Mouse (Mus musculus): ENCODE measurements at regions not wholly inside any gene's neighbourhood (a gene's known extent, or its start where the extent isn't known, plus 50 kb on each side); places are given as distances from the start of the nearest gene placed in this dataset.

DNA sequence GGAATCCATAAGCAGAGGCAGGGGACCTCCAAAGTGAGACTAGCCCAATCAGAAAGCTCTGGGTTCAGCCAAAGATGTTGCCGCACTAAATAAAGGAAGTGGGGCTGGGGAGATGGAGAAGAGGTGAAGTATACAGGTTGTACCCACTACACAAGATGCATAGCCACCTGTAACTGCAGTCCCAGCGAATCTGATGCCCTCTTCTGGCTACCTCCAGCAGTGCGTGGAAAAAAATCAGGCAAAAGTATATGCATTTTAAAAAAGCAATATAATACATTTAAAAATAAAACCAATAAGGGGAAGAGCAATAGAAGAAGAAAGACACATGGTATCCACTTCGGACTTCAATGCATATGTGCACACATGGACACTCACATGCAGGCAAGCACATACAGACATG lies 183.8 kb upstream of the Tmem132c start:
- H3K27ac ChIP-seq (replicated peaks) = no peak overlapping the region
- H3K9me3 ChIP-seq = no peaks in the 10 kb centered on the region
- no peaks in the 10 kb centered on the region for H3K4me1 ChIP-seq
- WGBS = 69% methylated on average over 4 of the region's 4 CpGs
- H3K4me3 ChIP-seq = no peak overlapping the region
- H3K4me2 ChIP-seq (replicated peaks) = no peak overlapping the region
- no peak for ATAC-seq (replicated peaks)
- H3K9ac ChIP-seq (replicated peaks) = no peak overlapping the region
- no peaks in the 10 kb centered on the region for H3K27me3 ChIP-seq
- no peaks in the 10 kb centered on the region for H3K36me3 ChIP-seq

DNA sequence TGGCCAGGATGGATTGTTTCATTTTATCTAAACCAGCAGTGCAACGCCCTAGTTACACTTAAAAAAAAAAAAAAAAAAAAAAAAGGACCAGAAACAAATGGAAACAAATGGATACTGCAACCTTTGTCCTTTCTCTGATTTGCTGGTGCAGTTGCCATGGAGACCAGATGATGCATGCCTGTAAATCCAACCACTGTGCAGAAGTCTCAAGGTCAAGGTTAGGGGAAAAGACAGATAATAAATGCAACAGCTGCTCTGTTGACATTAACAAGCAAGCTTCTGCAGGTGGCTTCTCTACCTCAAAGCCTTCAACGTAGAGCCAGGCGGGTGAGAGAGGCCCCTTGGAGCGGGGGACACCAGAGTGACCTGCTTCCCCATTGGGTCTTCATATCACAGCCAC lies 167.3 kb upstream of the Tmem132c start:
- H3K36me3 ChIP-seq = no peaks in the 10 kb centered on the region
- no peaks in the 10 kb centered on the region for H3K9me3 ChIP-seq
- no peak for ATAC-seq (replicated peaks)
- WGBS = 70% methylated on average over 4 of the region's 4 CpGs
- H3K27me3 ChIP-seq = no peaks in the 10 kb centered on the region
- no peaks in the 10 kb centered on the region for H3K4me1 ChIP-seq
- no peak overlapping the region for H3K27ac ChIP-seq (replicated peaks)
- no peak overlapping the region for H3K9ac ChIP-seq (replicated peaks)
- H3K4me3 ChIP-seq = no peak overlapping the region
- H3K4me2 ChIP-seq (replicated peaks) = no peak overlapping the region
